Mouse (Mus musculus): ENCODE results near the gene Sart3.

GRCm38 (mm10) chr5:113815041-113815389 is 42.7 kb upstream of the Sart3 start:
- TF ChIP-seq CTCF (IDR thresholded peaks at IDR 0.05; ENCODE audit: low read depth), result no peak
- no peak for TF ChIP-seq EP300 (IDR thresholded peaks at IDR 0.05; ENCODE audit: low read depth)

All from heart, postnatal 0 days (tissue).